Mouse (Mus musculus): ENCODE results near the gene Zbtb11. TPM values are rescaled to one million over a fixed set of nuclear protein-coding genes. Genes with fewer than 3 reads are reported as not detected.
"Not testable (repeated sequence)": the region's sequence is repeated elsewhere in the genome, so short reads cannot be mapped to it uniquely, and the experiment has no call there.

The Zbtb11 gene
- polyA plus RNA-seq, 1 experiment from 2014 or later = 8.4 TPM

DNA sequence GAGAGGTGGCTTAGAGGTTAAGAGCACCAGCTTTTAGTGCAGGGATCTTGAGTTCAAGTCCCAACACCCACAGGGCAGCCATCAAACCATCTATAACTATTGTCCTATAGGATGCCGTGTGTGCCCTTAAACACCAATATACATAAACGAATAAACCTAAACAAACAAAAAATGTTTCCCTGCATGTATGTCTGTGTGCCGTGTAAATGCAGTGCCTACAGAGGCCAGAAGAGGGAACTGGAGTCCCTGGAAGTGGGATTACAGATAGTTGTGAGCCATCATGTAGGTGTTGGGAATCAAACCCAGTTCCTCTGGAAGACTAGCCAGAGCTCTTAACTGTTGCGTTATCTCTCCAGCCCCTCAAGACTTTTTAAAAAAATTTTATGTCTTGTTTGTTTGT is 32.9 kb upstream of the Zbtb11 start:
- no peaks in the 10 kb centered on the region for H3K4me1 ChIP-seq (ENCODE audit: insufficient read depth, low read depth, low read length)

DNA sequence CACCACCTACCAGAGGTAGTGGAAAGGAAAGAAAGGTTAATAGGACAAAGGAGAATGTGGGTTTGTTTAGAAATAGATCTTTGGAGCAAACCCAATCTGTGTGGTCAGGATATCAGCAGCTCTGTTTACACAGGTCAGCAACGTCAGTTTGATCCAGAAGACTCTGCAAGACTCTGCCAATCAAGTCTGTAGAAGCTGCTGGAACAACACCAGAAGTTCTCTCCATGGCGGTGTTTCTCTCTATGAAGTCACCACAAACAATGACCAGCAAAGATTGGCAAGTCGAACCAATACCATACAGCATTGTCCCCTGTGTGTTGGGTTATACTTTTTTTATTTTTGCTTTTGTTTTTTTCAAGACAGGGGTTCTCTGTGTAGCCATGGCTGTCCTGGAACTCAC is 26.4 kb upstream of the Zbtb11 start:
- no peaks in the 10 kb centered on the region for H3K4me1 ChIP-seq (ENCODE audit: insufficient read depth, low read depth, low read length)
- no peaks in the 10 kb centered on the region for H3K9me3 ChIP-seq (ENCODE audit: low read length)
- ATAC-seq (no peak), DNase-seq (ENCODE audit: low spot score) (no peak)
- H3K27ac ChIP-seq (ENCODE audit: low read length) = no peak overlapping the region
- no peaks in the 10 kb centered on the region for H3K36me3 ChIP-seq (ENCODE audit: insufficient read depth, low read length)
- no peak overlapping the region for H3K4me3 ChIP-seq (ENCODE audit: low read depth, low read length)
- no peak overlapping the region for H3K4me2 ChIP-seq (replicated peaks; ENCODE audit: low read depth, low read length)
- no peak overlapping the region for H3K9ac ChIP-seq (replicated peaks; ENCODE audit: low read depth)
- 50% methylated on average over 3 of the region's 3 CpGs for WGBS
- H3K27me3 ChIP-seq (replicated peaks; ENCODE audit: insufficient read depth, low read length) = no peaks in the 10 kb centered on the region
- TF ChIP-seq CTCF (IDR thresholded peaks at IDR 0.05) = no peak
- no peak for TF ChIP-seq EP300 (IDR thresholded peaks at IDR 0.05)

More for the DNA sequence above, 32.9 kb upstream of the Zbtb11 start:
- Histone ChIP-seq H3K4me3 (ENCODE audit: low read depth, low read length) (no peak overlapping the region), H3K9ac (replicated peaks; ENCODE audit: low read depth) (no peak overlapping the region), H3K27me3 (replicated peaks; ENCODE audit: insufficient read depth, low read length) (no peaks in the 10 kb centered on the region), H3K36me3 (ENCODE audit: insufficient read depth, low read length) (no peaks in the 10 kb centered on the region), H3K27ac (ENCODE audit: low read length) (no peak overlapping the region), H3K9me3 (ENCODE audit: low read length) (no peaks in the 10 kb centered on the region), H3K4me2 (replicated peaks; ENCODE audit: low read depth, low read length) (no peak overlapping the region)
- WGBS = 86% methylated on average over 4 of the region's 4 CpGs
- no peak for ATAC-seq
- TF ChIP-seq CTCF (IDR thresholded peaks at IDR 0.05) (no peak), EP300 (IDR thresholded peaks at IDR 0.05) (no peak)
- no peak for DNase-seq (ENCODE audit: low spot score)

DNA sequence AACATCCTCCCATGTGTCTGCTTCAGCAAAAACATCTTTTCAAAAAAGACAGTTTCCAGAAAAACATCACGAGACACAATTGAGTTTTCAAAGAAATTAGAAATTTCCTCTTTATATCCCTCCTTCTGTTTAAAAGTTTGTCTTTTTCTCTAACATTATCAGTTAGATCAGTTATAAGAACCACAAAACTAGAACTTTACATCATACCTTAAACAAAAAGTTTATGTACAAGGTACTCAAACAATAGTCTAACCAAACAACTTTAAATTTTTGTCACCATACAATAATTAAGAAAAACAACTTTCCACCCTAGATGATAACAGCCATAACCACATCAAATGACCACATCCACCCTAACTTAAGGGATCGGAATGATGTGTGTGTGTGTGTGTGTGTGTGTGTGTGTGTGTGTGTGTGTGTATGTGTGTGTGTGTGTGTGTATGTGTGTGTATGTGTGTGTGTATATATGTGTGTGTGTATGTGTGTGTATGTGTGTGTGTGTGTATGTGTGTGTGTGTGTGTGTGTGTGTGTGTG is 25.7 kb upstream of the Zbtb11 start:
- ATAC-seq; DNase-seq (ENCODE audit: low spot score); H3K36me3 ChIP-seq (ENCODE audit: insufficient read depth, low read length); H3K4me1 ChIP-seq (ENCODE audit: insufficient read depth, low read depth, low read length); H3K9me3 ChIP-seq (ENCODE audit: low read length); H3K4me2 ChIP-seq (replicated peaks; ENCODE audit: low read depth, low read length); H3K27me3 ChIP-seq (replicated peaks; ENCODE audit: insufficient read depth, low read length); H3K9ac ChIP-seq (replicated peaks; ENCODE audit: low read depth); H3K27ac ChIP-seq (ENCODE audit: low read length); H3K4me3 ChIP-seq (ENCODE audit: low read depth, low read length): not testable (repeated sequence)
- 85% methylated on average over 2 of the region's 2 CpGs for WGBS

DNA sequence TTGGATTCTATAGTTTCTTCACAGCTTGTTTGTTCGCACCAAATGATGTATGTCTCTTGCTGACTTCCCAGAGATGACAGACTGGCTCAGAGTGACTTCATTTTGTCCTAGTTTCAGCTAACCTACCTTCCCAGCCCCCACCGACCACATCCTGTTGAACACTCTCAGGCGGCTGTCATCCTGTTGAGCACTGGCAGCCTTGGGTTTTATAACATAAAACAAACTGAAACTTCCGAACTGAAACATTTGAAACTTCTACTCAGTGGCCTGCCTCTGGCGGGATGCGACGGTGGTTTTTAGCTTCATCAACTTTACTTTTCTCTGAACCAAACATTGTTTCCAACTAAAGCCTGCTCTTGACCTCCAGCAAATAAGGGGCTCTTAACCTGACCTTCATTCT is 24.7 kb upstream of the Zbtb11 start:
- H3K4me3 ChIP-seq (ENCODE audit: low read depth, low read length) = no peak overlapping the region
- H3K27me3 ChIP-seq (replicated peaks; ENCODE audit: insufficient read depth, low read length) = no peaks in the 10 kb centered on the region
- peak; percentile 49; the same call in 1 of the 2 replicates for ATAC-seq
- no peaks in the 10 kb centered on the region for H3K36me3 ChIP-seq (ENCODE audit: insufficient read depth, low read length)
- H3K9me3 ChIP-seq (ENCODE audit: low read length) = no peaks in the 10 kb centered on the region
- H3K4me1 ChIP-seq (ENCODE audit: insufficient read depth, low read depth, low read length) = no peaks in the 10 kb centered on the region
- no peak overlapping the region for H3K9ac ChIP-seq (replicated peaks; ENCODE audit: low read depth)
- H3K4me2 ChIP-seq (replicated peaks; ENCODE audit: low read depth, low read length) = no peak overlapping the region
- 19% methylated on average over 7 of the region's 7 CpGs for WGBS
- no peak for TF ChIP-seq CTCF (IDR thresholded peaks at IDR 0.05)
- TF ChIP-seq EP300 (IDR thresholded peaks at IDR 0.05) = no peak
- DNase-seq (ENCODE audit: low spot score) = peak; percentile 50
- H3K27ac ChIP-seq (ENCODE audit: low read length) = no peak overlapping the region

DNA sequence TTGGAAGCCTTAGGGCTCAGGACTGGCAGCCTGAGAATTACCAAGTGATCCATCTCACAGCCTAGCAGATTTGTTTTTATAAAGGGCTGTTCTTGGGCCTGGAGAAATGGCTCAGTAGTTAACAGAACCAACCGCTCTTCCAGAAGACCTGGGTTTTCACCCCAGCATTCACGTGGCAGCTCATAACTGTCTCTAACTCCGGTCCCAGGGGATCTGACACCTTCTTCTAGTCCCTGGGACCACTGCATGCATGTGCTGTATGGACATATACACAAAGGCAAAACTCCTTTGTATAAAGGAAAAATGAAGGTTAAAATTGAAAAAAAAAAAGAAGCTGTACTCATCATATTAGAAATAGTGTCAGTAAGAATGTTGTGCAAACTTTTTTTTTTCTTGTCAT is 23.2 kb upstream of the Zbtb11 start:
- no peaks in the 10 kb centered on the region for H3K27me3 ChIP-seq (replicated peaks; ENCODE audit: insufficient read depth, low read length)
- no peak for TF ChIP-seq CTCF (IDR thresholded peaks at IDR 0.05)
- TF ChIP-seq EP300 (IDR thresholded peaks at IDR 0.05) = no peak
- no peak overlapping the region for H3K27ac ChIP-seq (ENCODE audit: low read length)
- no peaks in the 10 kb centered on the region for H3K36me3 ChIP-seq (ENCODE audit: insufficient read depth, low read length)
- no peaks in the 10 kb centered on the region for H3K9me3 ChIP-seq (ENCODE audit: low read length)
- DNase-seq (ENCODE audit: low spot score) (no peak), ATAC-seq (no peak)
- H3K4me1 ChIP-seq (ENCODE audit: insufficient read depth, low read depth, low read length) = no peaks in the 10 kb centered on the region
- H3K4me2 ChIP-seq (replicated peaks; ENCODE audit: low read depth, low read length) = no peak overlapping the region
- no peak overlapping the region for H3K4me3 ChIP-seq (ENCODE audit: low read depth, low read length)
- H3K9ac ChIP-seq (replicated peaks; ENCODE audit: low read depth) = no peak overlapping the region
- WGBS = 63% methylated on average over 3 of the region's 3 CpGs

DNA sequence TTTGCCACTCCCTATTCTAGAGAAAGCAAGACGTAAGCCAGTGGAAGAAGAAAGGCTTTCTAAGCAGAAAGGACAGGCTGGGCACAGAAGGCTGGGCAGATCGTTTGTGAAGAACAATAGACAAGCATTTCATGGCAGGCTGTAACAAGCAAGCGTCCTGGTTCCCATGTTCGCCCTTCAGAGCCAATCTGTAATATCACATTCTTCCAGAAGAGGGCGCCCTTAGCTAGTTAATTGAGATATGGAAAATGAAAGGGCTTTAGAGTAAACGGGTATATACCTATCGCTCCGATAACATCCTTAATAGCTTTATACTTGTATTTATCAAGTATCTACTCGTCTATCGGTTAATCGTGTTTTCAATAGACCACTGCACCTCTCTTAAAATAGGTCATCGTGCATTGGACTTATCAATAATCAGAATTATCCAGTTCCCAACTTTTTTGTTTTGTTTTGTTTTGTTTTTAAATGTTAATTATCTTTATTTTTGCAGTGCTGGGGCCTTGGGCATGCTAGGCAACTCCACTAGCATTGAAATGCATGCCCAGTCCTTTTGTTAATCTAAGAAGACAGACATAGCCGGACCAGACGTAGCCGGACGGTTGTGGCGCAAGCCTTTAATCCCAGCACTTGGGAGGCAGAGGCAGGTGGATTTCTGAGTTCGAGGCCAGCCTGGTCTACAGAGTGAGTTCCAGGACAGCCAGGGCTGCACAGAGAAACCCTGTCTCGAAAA is 22.6 kb upstream of the Zbtb11 start:
- Histone ChIP-seq H3K27me3 (replicated peaks; ENCODE audit: insufficient read depth, low read length) (no peaks in the 10 kb centered on the region), H3K27ac (ENCODE audit: low read length) (no peak overlapping the region), H3K9me3 (ENCODE audit: low read length) (no peaks in the 10 kb centered on the region), H3K4me2 (replicated peaks; ENCODE audit: low read depth, low read length) (peak overlapping the region; percentile 39; the same call in 1 of the 2 replicates), H3K4me1 (ENCODE audit: insufficient read depth, low read depth, low read length) (no peaks in the 10 kb centered on the region), H3K36me3 (ENCODE audit: insufficient read depth, low read length) (no peaks in the 10 kb centered on the region), H3K4me3 (ENCODE audit: low read depth, low read length) (peak overlapping the region; percentile 30), H3K9ac (replicated peaks; ENCODE audit: low read depth) (no peak overlapping the region)
- DNase-seq (ENCODE audit: low spot score) (peak; percentile 88), ATAC-seq (peak; percentile 76)
- peak; percentile 90 for TF ChIP-seq CTCF (IDR thresholded peaks at IDR 0.05)
- no peak for TF ChIP-seq EP300 (IDR thresholded peaks at IDR 0.05)
- 34% methylated on average over 19 of the region's 19 CpGs for WGBS
